Mouse (Mus musculus) CH12.LX (cell line): ENCODE measurements at regions not wholly inside any gene's neighbourhood (a gene's known extent, or its start where the extent isn't known, plus 50 kb on each side); places are given as distances from the start of the nearest gene placed in this dataset.

Experiments used
- CTCF ChIP-seq, 2 experiments: IDR thresholded peaks in 1 of 2; conservative IDR thresholded peaks in 1 of 2; 2 replicates each; pipeline ENCODE4 v1.5.1; 2011 to 2012; ENCODE audit warnings: low read depth in 2 of 2, low read length in 2 of 2, improper control_type of control experiment in 1 of 2, inconsistent platforms in 1 of 2, mild to moderate bottlenecking in 1 of 2, moderate library complexity in 1 of 2
- EP300 ChIP-seq: IDR thresholded peaks from 2 replicates; pipeline ENCODE4 v1.6.1; 2011; ENCODE audit warnings: low read length, improper control_type of control experiment

DNA sequence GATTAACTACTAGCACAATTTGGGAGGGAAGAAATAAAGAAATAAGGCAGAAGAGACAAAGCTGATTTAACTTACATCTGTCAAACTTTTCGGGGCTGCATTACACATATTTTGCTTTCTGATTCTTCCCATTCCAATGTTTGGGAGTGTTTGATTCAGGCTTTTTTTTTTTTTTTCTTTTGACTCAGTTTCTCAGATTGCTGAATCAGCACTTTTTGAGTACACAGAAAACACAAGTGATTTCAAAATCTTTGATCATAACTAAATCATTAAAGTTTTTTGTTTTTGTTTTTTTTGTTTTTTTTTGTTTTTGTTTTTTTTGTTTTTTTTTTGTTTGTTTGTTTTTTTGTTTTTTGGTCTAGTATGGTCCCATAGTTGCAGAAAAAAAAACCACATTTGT is 164.7 kb upstream of the Rgmb start:
- no peak for TF ChIP-seq CTCF (conservative IDR thresholded peaks at IDR 0.05 in 1 of 2, IDR thresholded peaks at IDR 0.05 in 1 of 2; ENCODE audit: low read depth in 2 of 2, low read length in 2 of 2)
- no peak for TF ChIP-seq EP300
